Comparison of ENCODE assay signal across 10 mouse cellular contexts in the genomic region with DNA sequence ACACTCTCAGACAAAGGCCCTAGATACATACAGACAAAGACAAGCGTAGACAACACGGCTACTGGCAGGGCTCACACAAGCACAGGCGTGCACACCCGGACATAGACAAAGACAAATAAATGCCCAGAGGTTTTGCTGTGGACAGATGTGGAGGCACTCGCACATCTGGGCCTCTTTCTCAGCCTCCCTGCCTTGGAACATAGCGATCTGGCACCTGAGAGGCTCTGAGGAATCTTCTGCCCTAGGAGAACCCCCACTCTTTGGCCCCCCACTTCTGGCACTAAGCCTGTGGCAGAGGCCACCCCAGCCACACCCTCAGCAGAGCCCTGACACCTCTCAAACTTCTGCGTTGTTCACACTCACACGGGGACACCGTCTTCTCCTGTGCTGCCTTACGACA. TPM values are rescaled to one million over a fixed set of nuclear protein-coding genes. Genes with fewer than 3 reads are reported as not detected.
DNase-seq lines count a peak whose midpoint lies in the region; ATAC-seq lines count a peak whose summit lies in the region.
"Had no signal": no experiment of that assay in that cellular context is flagged by ENCODE, and none has a peak within 500 bp of the region (broad histone marks: within the 10 kb centered on the region; RNA-seq: fewer than 3 reads in every experiment).

No protein-coding gene starts in this region.

- H3K4me2 ChIP-seq in heart, embryonic 14.5 days (ENCODE audit: low read length): no peak overlapping the region
- H3K4me2 ChIP-seq in neural tube, embryonic 11.5 days (ENCODE audit: low read depth): no peak overlapping the region
- no peak overlapping the region for H3K4me2 ChIP-seq in limb, embryonic 11.5 days (ENCODE audit: low read depth, severe bottlenecking)

- 71% methylated on average over 10 of the region's 10 CpGs for WGBS in heart, embryonic 14.5 days
- WGBS in neural tube, embryonic 11.5 days: 78% methylated on average over 10 of the region's 10 CpGs
- 84% methylated on average over 10 of the region's 10 CpGs for WGBS in limb, embryonic 11.5 days

- no peaks in the 10 kb centered on the region for H3K9me3 ChIP-seq in heart, embryonic 14.5 days (ENCODE audit: control insufficient read depth, low read length)
- no peaks in the 10 kb centered on the region for H3K9me3 ChIP-seq in neural tube, embryonic 11.5 days (ENCODE audit: control insufficient read depth, low read length)
- no peaks in the 10 kb centered on the region for H3K9me3 ChIP-seq in limb, embryonic 11.5 days (ENCODE audit: control insufficient read depth, low read length)

- peaks cover 16% of the 10 kb centered on the region for H3K36me3 ChIP-seq in heart, embryonic 14.5 days (ENCODE audit: control insufficient read depth, insufficient read depth, low read length)
- peaks cover 5% of the 10 kb centered on the region; the same call in 1 of the 2 replicates for H3K36me3 ChIP-seq in neural tube, embryonic 11.5 days (ENCODE audit: control insufficient read depth, insufficient read depth, low read length)
- no peaks in the 10 kb centered on the region; the same call in 1 of the 2 replicates for H3K36me3 ChIP-seq in limb, embryonic 11.5 days (ENCODE audit: control insufficient read depth, insufficient read depth, low read length)

- no peaks in the 10 kb centered on the region for H3K27me3 ChIP-seq in heart, embryonic 14.5 days (ENCODE audit: control insufficient read depth, insufficient read depth, low read length)
- no peaks in the 10 kb centered on the region for H3K27me3 ChIP-seq in neural tube, embryonic 11.5 days (ENCODE audit: control insufficient read depth, insufficient read depth, low read length)
- no peaks in the 10 kb centered on the region for H3K27me3 ChIP-seq in limb, embryonic 11.5 days (ENCODE audit: control insufficient read depth, insufficient read depth, low read length)

- intact Hi-C loops in heart, postnatal 25 days (cut with DNase I): no loop called here

- H3K9ac ChIP-seq in heart, embryonic 14.5 days (ENCODE audit: low read length): peak overlapping the region; percentile 54
- H3K9ac ChIP-seq in neural tube, embryonic 11.5 days (ENCODE audit: low read length): no peak overlapping the region
- 0 out of 2 replicates have a peak overlapping the region, but pooled peaks have one; percentile 9 for H3K9ac ChIP-seq in limb, embryonic 11.5 days (ENCODE audit: low read length)

- H3K27ac ChIP-seq in heart, embryonic 14.5 days (replicated peaks in 1 of 2; ENCODE audit: control insufficient read depth in 1 of 2, insufficient read depth in 1 of 2, low read depth in 2 of 2, low read length in 2 of 2): peak overlapping the region in 1 of 2 experiments; percentile 79; a peak in 2 of 4 replicates
- H3K27ac ChIP-seq in neural tube, embryonic 11.5 days (ENCODE audit: low read depth, low read length): 0 out of 2 replicates have a peak overlapping the region, but pooled peaks have one; percentile 4
- no peak overlapping the region; the same call in 1 of the 2 replicates for H3K27ac ChIP-seq in limb, embryonic 11.5 days (replicated peaks; ENCODE audit: low read depth, low read length)
- H3K27ac ChIP-seq: macrophage had no signal

- H3K4me1 ChIP-seq in heart, embryonic 14.5 days (ENCODE audit: control insufficient read depth in 2 of 2, insufficient read depth in 2 of 2, low read length in 2 of 2): peaks cover 59 to 84% of the 10 kb centered on the region in 2 experiments
- peaks cover 50% of the 10 kb centered on the region for H3K4me1 ChIP-seq in neural tube, embryonic 11.5 days (ENCODE audit: control insufficient read depth, insufficient read depth, low read length)
- H3K4me1 ChIP-seq in limb, embryonic 11.5 days (ENCODE audit: control insufficient read depth, insufficient read depth, low read length): peaks cover 52% of the 10 kb centered on the region

- ATAC-seq in heart, embryonic 14.5 days (ENCODE audit: insufficient number of reproducible peaks, insufficient read depth, low FRiP score, low read depth): no peak
- no peak for ATAC-seq in neural tube, embryonic 11.5 days (ENCODE audit: insufficient read depth, low FRiP score, low TSS enrichment)
- no peak for ATAC-seq in limb, embryonic 11.5 days (ENCODE audit: insufficient number of reproducible peaks, low FRiP score, low TSS enrichment, low read depth)

- H3K4me3 ChIP-seq in heart, embryonic 14.5 days (ENCODE audit: control insufficient read depth in 1 of 2, insufficient read depth in 1 of 2, low read depth in 1 of 2, low read length in 2 of 2): no peak overlapping the region
- no peak overlapping the region for H3K4me3 ChIP-seq in neural tube, embryonic 11.5 days (ENCODE audit: low read depth, low read length)
- no peak overlapping the region for H3K4me3 ChIP-seq in limb, embryonic 11.5 days (ENCODE audit: low read depth, low read length)

- DNase-seq in heart, postnatal 25 days (ENCODE audit: low spot score): no peak
- DNase-seq in neural tube, embryonic 11.5 days (ENCODE audit: low spot score): no peak
- no peak for DNase-seq in neural tube, embryonic 10.5 days (ENCODE audit: extremely low spot score, low spot score)
- DNase-seq in limb, embryonic 11.5 days (ENCODE audit: low spot score): no peak
- DNase-seq in spleen, adult 12 weeks (ENCODE audit: low spot score): no peak
- DNase-seq in urinary bladder, postnatal 4 days (ENCODE audit: low spot score in 2 of 2): no peak
- no peak for DNase-seq in cerebellum, postnatal 4 days (ENCODE audit: low spot score in 2 of 2)
- DNase-seq: gastrocnemius, postnatal 25 days had no signal

RNA-seq across cellular contexts. Expression of gene Ahdc1, which starts 15.2 kb away (rescaled TPM):
- 7.1 and 9.0 TPM in 2 replicates for polyA plus RNA-seq in heart, embryonic 14.5 days (2014; fragmentation: Nextera tagmentation; extraction: Ambion mirVana)
- 10 to 100 TPM; 43.2 to 50.4 TPM for total RNA-seq in heart, postnatal 25 days (2021)
- polyA plus RNA-seq in neural tube, embryonic 11.5 days (2014; fragmentation: Nextera tagmentation; extraction: Ambion mirVana): 6.1 and 7.2 TPM in 2 replicates
- 10.2 and 10.5 TPM in 2 replicates for polyA plus RNA-seq in limb, embryonic 11.5 days (2014; fragmentation: Nextera tagmentation; extraction: Ambion mirVana)

RNA-seq across cellular contexts. Expression of gene Fgr, which starts 52.4 kb away (rescaled TPM):
- 0.18 and 0.74 TPM in 2 replicates for polyA plus RNA-seq in heart, embryonic 14.5 days (2014; fragmentation: Nextera tagmentation; extraction: Ambion mirVana)
- total RNA-seq in heart, postnatal 25 days (2021): under 1 TPM; 0.26 to 0.39 TPM
- polyA plus RNA-seq in neural tube, embryonic 11.5 days (2014; fragmentation: Nextera tagmentation; extraction: Ambion mirVana): 0.09 and 0.24 TPM in 2 replicates
- 0.17 and 0.35 TPM in 2 replicates for polyA plus RNA-seq in limb, embryonic 11.5 days (2014; fragmentation: Nextera tagmentation; extraction: Ambion mirVana)
